Mouse (Mus musculus) spleen, postnatal 4 days (tissue): ENCODE results near the gene Dnah2.

Experiments used
- DNase-seq, 2 experiments: peaks; one replicate each; pipeline ENCODE4 v3.0.0; 2022; ENCODE audit warnings: low spot score in 2 of 2

The Dnah2 gene

DNA sequence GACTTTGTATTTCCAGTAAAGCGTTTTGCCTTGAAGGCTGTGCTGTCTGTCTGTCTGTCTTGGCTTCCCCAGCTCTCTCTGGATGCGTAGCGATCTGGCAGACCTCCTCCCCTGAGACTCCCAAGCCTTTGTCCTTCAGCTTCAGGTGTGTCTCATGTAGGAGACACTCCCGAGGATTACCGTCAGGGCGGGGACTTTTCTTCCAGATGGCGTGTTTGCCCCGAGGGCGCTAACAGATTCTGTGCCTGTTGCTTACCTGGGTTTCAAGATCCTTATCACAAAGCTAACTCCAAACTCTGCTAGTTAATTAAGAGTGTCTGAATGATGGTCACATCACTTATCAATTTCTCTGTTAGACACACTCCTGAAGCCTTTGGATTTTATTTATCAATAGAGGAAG is 79.6 kb downstream of the Dnah2 start:
- no peak for DNase-seq

GRCm38 (mm10) chr11:69463996-69464395 is 84.9 kb downstream of the Dnah2 start:
- DNase-seq = no peak

DNA sequence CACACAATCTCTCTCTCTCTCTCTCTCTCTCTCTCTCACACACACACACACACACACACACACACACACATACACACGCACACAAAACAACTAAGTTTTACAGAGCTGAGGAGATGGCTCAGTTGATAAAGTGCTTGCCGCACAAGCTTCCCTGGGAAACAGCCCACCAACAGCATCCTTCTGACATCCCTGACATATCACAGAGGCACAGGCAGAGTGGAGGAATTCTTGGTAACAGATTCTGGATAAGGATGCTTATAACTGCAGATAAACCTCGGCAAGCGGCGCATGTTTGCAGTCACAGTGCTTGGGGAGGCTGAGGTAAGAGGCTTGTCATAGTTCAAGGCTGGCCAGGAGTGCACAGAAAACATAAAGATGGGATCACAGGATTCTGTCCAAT is 87.3 kb downstream of the Dnah2 start:
- no peak for DNase-seq

DNA sequence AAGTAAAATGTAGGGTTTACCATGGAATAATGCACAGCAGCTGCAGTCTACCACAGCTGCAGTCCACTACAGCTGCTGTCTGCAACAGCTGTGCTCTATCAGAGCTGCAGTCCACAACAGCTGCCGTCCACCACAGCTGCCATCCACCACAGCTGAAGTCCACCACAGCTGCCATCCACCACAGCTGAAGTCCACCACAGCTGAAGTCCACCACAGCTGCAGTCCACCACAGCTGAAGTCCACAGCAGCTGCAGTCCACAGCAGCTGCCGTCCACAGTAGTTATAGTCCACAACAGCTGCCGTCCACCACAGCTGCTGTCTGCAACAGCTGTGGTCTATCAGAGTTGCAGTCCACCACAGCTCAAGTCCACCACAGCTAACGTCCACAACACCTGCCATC is 89.0 kb downstream of the Dnah2 start:
- no peak for DNase-seq

GRCm38 (mm10) chr11:69457006-69457579 is 91.8 kb downstream of the Dnah2 start:
- DNase-seq = no peak

DNA sequence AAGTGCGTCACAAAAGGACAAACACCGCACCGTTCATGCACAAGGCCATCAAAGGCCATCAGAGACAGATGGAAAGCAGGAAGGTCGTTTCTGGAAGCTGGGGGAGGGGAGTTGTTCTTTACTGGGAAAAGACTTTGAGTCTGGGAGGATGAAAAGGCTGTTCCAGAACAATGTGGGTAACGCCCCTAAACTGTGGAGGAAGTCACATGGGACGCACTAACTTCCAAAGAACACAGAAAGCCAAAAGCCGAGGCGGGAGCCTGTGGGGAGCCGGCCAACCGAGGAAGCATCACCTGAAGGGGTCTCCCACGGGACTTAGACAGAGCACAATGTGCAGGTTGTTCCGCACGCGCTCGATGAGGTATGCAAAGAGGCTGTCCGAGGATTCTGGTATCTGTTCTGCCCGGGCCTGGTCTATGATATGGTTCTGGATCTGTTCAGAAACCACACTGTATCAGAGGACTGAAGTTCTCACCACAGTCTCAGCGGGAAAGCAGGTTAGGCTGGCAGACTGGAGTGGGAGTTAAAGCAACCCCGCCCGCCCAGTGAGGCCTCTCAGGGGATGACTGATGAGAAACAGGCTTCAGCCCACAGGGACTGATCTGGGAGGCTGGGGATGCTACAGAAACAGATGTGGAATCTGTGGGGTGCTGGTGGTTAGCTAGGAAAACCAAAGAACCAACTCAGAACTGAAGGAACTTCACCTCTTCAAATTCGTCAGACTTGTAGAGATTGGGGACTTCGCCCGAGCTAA is 96.6 kb downstream of the Dnah2 start:
- no peak for DNase-seq

GRCm38 (mm10) chr11:69447299-69447698 is 101.6 kb downstream of the Dnah2 start:
- no peak for DNase-seq

DNA sequence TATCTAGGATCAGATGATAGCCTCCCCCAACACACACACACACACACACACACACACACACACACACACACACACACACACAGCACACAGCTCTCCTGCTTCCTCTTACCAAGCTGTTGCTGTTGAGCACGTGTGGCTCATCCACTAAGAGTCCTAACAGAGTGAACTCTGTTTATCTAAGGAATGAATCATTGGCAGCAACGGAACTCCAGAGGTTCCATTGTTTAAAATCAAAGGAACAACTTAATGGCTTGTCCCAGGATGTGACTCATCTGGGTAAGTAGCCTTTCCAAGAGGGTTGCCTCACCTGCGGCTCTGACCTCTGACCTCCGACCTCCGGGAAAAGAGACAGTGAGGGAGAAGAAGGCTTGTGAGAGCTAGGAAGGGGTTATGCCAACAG is 105.6 kb downstream of the Dnah2 start:
- DNase-seq = no peak

DNA sequence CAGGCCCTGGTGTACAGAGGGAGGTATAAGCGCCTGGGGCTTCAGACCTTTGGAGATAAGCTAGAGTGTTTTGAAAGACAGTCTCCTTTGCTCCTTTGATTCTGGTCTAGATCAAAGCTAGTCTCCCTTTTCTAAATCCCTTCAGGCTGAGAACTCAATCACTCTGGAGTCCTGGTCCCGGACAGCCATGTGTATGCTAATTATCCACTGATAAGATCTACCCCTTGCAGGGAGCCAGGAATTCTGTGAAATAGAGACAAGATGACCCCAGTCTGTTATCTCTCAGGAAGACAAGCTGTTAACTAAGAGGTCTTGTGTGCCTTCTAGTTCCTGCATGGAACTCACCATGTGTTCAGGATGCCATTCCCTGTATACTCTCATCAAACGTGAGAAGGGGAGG is 111.6 kb downstream of the Dnah2 start:
- no peak for DNase-seq

DNA sequence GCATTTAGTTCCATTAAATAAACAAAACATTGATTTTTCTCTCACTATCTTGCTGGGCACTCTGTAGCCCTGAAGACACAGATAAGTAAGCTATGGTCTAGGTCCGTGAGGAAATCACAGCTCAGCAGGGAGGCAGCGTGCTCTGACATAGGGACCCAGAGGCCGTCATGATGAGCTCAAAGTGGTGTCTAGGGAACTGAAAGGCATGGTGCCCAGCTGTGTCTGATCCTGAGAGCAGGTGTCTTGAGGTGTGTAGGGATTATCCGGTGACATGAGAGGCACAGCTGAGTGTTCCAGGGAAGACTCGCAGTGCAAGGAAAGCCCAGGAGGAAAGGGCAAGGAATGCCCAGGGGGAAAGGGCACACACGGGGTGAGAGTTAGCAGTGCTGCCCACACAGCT is 115.7 kb downstream of the Dnah2 start:
- DNase-seq = no peak

GRCm38 (mm10) chr11:69432640-69432982 is 116.3 kb downstream of the Dnah2 start:
- no peak for DNase-seq

GRCm38 (mm10) chr11:69431829-69432639 is 116.9 kb downstream of the Dnah2 start:
- DNase-seq = peak in 1 of 2 experiments; percentile 57

GRCm38 (mm10) chr11:69430631-69431030 is 118.3 kb downstream of the Dnah2 start:
- no peak for DNase-seq

GRCm38 (mm10) chr11:69429313-69429712 is 119.6 kb downstream of the Dnah2 start:
- DNase-seq = no peak

DNA sequence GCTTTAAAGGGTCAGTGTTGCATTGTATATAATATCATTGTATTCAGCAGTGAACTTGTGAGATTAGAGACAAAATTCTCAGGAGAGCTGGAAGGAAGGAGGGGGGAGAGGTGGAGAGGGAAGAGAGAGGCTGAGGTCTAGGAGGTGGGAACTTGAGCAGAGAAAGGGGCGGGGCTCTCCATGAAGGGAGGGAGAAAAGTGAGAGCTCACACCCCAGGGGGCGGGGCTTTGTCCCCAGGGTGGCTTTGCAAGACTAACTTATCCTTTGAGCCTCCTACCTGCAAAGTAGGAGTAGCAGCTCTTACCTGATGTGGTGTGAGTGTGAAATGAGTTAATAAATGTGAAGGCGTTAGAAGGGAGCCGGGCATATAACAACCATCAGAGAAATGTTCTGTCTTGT is 120.2 kb downstream of the Dnah2 start:
- peak in 1 of 2 experiments; percentile 49 for DNase-seq

DNA sequence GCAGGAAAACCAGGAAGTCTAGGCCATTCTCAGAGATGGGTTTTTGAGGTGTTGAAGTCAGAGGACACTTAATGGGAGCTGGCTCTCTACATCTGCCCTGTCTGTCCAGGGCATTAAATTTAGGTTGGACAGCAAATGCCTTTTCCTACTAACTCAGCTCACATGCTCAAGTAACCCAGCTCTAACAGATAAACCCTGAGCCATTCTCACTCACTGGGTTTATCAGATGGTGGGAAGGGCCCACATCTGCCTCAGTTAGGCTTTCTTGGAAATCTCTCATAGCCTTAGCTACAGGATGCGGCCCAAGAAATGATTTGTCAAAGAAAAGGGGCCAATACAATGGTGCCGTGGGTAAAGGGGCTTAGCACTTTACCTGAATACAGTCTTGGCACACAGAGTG is 122.7 kb downstream of the Dnah2 start:
- no peak for DNase-seq

DNA sequence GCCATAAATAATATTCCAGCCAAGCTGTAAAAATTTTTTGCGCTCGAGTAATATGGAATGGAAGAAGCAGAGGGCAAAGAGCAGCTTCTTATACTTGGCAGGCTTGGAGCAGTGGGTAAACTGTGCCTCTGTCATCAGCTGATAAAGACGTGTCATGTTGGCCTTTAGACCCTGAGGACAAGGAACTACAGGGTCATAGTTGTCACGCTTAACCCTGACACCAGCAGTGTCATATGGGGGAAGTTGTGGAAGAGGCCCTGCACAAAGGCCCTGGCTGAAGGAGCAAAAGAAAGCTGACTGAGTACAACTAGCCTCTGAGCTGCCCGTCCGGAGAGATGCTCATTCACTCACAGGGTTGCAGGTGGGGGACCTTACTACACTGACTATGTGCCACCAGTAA is 125.0 kb downstream of the Dnah2 start:
- no peak for DNase-seq

GRCm38 (mm10) chr11:69422842-69423241 is 126.1 kb downstream of the Dnah2 start:
- no peak for DNase-seq

GRCm38 (mm10) chr11:69421131-69421977 is 127.6 kb downstream of the Dnah2 start:
- no peak for DNase-seq

DNA sequence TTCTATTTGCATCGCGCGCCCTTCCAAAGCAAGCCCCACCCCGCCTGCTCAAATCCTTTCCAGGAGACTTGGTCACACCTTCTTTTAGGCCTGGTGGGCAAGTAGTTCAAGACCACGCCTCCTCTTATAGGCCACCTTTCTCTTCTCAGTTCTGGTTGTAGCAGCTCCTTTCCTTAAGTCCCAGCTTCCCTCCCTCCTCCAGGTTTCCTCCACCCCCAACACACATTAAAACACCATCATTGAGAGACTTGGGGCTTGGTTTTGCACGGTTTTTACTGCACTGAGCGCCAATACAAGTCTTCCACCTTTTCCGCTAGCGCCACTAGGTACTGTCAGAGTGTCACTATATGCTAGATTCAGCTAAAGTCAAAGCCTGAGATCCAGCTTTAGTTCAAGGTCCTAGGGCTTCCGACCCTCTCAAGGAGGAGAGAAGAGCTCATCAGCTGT is 128.3 kb downstream of the Dnah2 start:
- DNase-seq = no peak

- DNase-seq = peak in 1 of 2 experiments; percentile 76
These were observed 128.9 kb downstream of the Dnah2 start for GRCm38 (mm10) chr11:69419813-69420553.
